Mouse (Mus musculus) Patski (cell line): ENCODE data around the gene Rab42. TPM values are rescaled to one million over a fixed set of nuclear protein-coding genes. Genes with fewer than 3 reads are reported as not detected.

Experiments used
- ATAC-seq: fragments of 100-300 bp; one replicate; pipeline ENCODE4 v1.8.0; 2021
- CTCF ChIA-PET: fragments of 350-600 bp; sonication (Branson Sonifier 250); formaldehyde crosslinking; loops from one replicate; lab custom pipeline; 2022; ENCODE audit warnings: inconsistent platforms; lab: Charles Lee
- POLR2A ChIA-PET: fragments of 350-600 bp; sonication (Branson Sonifier 250); formaldehyde crosslinking; loops from one replicate; lab custom pipeline; 2022; ENCODE audit warnings: antibody characterized with exemption, inconsistent platforms; lab: Charles Lee
- DNase-seq: peaks from one replicate; pipeline ENCODE4 v3.0.0-alpha.2; 2011; ENCODE audit warnings: low read depth, low spot score
- H3K27me3 ChIP-seq: fragments of 371-371 bp; one replicate; pipeline ENCODE4 v1.5.1; 2021
- CTCF ChIP-seq: fragments of 100-300 bp; IDR thresholded peaks from one replicate; pipeline ENCODE4 v1.5.1; 2021
- in situ Hi-C: fragments of 300-500 bp; cut with MboI; formaldehyde crosslinking; loops from 3 replicates; pipeline ENCODE4 v1.11.1; 2018; ENCODE audit warnings: low pct_unique_long_range_greater_than_20kb, mixed read lengths
- polyA plus RNA-seq: library from polyadenylated mRNA; unstranded; gene quantifications from one replicate; pipeline ENCODE4 v1.2.3, GENCODE M21; 2021

Rab42 gene
- polyA plus RNA-seq, 1 experiment from 2014 or later = not detected

GRCm38 (mm10) chr4:132275949-132276348 is 27.2 kb downstream of the Rab42 start:
- in situ Hi-C loops = no loop called here
- POLR2A ChIA-PET = no interaction called here

DNA sequence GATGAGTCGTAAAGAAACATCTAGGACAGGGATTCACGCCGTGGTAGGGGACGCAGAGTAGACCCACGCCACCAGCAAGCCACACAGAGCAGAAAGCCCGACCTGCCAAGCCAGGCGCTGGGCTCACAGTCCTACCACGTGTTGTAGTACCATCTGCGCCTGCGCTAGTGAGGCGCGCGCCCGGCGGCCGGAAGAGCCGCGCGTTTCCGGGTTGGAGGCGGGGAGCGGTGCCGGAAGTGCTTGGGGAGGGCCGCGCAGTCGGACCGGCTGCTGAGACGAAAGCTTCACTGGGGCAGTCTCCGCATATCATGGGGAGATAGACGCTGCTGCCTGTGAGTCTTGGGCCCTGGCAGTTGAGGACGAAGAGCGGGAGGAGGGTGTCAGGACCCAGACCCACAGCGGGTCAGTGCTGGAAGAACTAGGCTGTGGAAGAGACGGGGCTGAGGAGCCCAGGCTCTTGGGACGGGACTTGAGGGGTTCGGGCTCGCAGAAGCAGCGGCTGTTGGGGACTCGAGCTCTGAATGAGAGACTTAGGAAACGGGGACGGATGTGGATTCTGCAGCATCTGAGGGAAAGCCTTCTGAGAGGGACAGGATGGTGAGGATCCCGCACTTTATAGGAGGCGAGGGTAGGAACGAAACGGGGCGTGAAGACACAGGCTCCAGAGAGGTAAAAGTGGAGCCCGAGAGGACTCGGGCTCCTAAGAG is 28.9 kb downstream of the Rab42 start, which contains the start of gene Taf12:
Gene Taf12, plus strand, starts transcription at position 220 of the 707 bp plus-strand sequence.
- CTCF ChIA-PET = no interaction called here
- TF ChIP-seq CTCF = no peak
- DNase-seq (peak; percentile 48), ATAC-seq (peak; percentile 84)
- in situ Hi-C loops = no loop called here
- H3K27me3 ChIP-seq = no peaks in the 10 kb centered on the region
- POLR2A ChIA-PET = interaction anchor here (0.6 to 1.7 kb wide), 5 partner anchors 17 to 240 kb away, joined by 3 to 4 read pairs (median 4); no protein-coding TSS in a partner anchor

More at GRCm38 (mm10) chr4:132275949-132276348, 27.2 kb downstream of the Rab42 start:
- no peak for TF ChIP-seq CTCF
- H3K27me3 ChIP-seq = no peaks in the 10 kb centered on the region
- ATAC-seq = no peak
- DNase-seq = no peak
- CTCF ChIA-PET = no interaction called here

GRCm38 (mm10) chr4:132273166-132273565 is 30.0 kb downstream of the Rab42 start:
- no peak for TF ChIP-seq CTCF
- POLR2A ChIA-PET = interaction anchor here (0.7 to 1.7 kb wide), 3 partner anchors 36 to 72 kb away, joined by 3 to 5 read pairs (median 4); no protein-coding TSS in a partner anchor
- no peaks in the 10 kb centered on the region for H3K27me3 ChIP-seq
- ATAC-seq = no peak
- CTCF ChIA-PET = no interaction called here
- in situ Hi-C loops = no loop called here
- no peak for DNase-seq

GRCm38 (mm10) chr4:132269740-132270560 is 33.2 kb downstream of the Rab42 start:
- ChIA-PET CTCF (interaction anchor here (1.0 kb wide), 1 partner anchor 39 kb away, joined by 3 read pairs; no protein-coding TSS in a partner anchor), POLR2A (interaction anchor here (0.6 to 1.2 kb wide), 6 partner anchors 17 to 314 kb away, joined by 3 to 4 read pairs (median 3); no protein-coding TSS in a partner anchor)
- DNase-seq (peak; percentile 62), ATAC-seq (no peak)
- in situ Hi-C loops = loop anchor here (10.0 kb wide), 1 partner anchor 185 kb away; no protein-coding TSS in a partner anchor
- H3K27me3 ChIP-seq = no peaks in the 10 kb centered on the region
- TF ChIP-seq CTCF = no peak

DNA sequence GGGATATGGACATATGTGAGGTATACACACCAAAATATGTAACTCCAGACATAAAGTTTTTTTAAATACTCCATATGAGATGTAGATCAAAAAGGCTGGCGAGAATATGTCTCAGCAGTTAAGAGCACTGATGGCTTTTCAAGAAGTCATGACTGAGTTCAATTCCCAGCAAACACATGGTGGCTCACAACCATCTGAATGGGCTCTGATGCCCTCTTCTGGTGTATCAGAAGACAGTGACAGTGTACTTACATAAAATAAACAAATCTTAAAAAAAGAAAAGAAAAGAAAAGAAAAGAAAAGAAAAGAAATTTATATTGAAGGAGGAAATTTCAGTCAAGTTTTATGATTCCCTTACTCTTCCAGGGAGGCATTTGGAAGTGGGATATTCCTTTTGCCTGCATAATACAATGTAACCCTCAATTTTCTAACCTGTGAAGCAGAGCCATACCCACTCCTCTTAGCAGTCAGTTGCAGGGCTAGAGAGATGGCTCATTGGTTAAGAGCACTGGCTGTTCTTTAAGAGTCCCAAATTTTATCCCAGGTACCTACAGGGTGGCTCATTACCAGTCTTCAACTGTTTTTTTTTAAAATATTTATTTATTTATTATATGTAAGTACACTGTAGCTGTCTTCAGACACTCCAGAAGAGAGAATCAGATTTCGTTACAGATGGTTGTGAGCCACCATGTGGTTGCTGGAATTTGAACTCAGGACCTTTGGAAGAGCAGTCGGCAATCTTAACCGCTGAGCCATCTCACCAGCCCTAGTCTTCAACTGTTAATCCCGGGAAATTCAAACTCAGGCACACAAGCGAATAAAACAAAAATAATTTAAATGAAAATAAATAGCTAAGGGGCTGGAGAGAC is 34.1 kb downstream of the Rab42 start:
- ChIA-PET POLR2A (interaction anchor here (0.6 to 1.2 kb wide), 3 partner anchors 18 to 245 kb away, joined by 3 to 4 read pairs (median 3); no protein-coding TSS in a partner anchor), CTCF (interaction anchor here (1.0 kb wide), 1 partner anchor 40 kb away, joined by 3 read pairs; no protein-coding TSS in a partner anchor)
- ATAC-seq (no peak), DNase-seq (no peak)
- peak; percentile 53 for TF ChIP-seq CTCF
- in situ Hi-C loops = loop anchor here (10.0 kb wide), 1 partner anchor 184 kb away; no protein-coding TSS in a partner anchor
- H3K27me3 ChIP-seq = no peaks in the 10 kb centered on the region

GRCm38 (mm10) chr4:132266835-132267349 is 36.3 kb downstream of the Rab42 start:
- TF ChIP-seq CTCF = no peak
- in situ Hi-C loops = loop anchor here (10.0 kb wide), 1 partner anchor 182 kb away; no protein-coding TSS in a partner anchor
- H3K27me3 ChIP-seq = no peaks in the 10 kb centered on the region
- no peak for ATAC-seq
- CTCF ChIA-PET = interaction anchor here (1.3 kb wide), 1 partner anchor 89 kb away, joined by 4 read pairs; no protein-coding TSS in a partner anchor
- no peak for DNase-seq
- POLR2A ChIA-PET = interaction anchor here (0.6 kb wide), 1 partner anchor 53 kb away, joined by 3 read pairs; no protein-coding TSS in a partner anchor

GRCm38 (mm10) chr4:132263313-132263712 is 39.9 kb downstream of the Rab42 start:
- ATAC-seq (no peak), DNase-seq (no peak)
- CTCF ChIA-PET = interaction anchor here (1.1 kb wide), 1 partner anchor 84 kb away, joined by 4 read pairs; no protein-coding TSS in a partner anchor
- no peaks in the 10 kb centered on the region for H3K27me3 ChIP-seq
- TF ChIP-seq CTCF = no peak
- POLR2A ChIA-PET = no interaction called here
- in situ Hi-C loops = loop anchor here (10.0 kb wide), 1 partner anchor 179 kb away; no protein-coding TSS in a partner anchor

DNA sequence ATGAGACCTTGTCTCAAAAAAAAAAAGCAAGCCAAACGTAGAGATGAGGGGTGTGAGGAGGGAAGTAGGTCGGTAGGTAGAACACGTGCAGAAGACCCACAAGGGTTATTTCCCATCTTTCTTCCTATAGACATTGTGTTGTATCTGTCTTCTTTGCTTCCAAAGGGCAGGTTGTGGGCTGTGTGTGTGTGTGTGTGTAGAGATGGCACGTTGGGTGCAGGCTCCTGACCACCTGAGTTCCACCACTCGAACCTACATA is 40.9 kb downstream of the Rab42 start:
- ChIA-PET CTCF (no interaction called here), POLR2A (interaction anchor here (0.7 kb wide), 1 partner anchor 88 kb away, joined by 3 read pairs; no protein-coding TSS in a partner anchor)
- no peak for ATAC-seq
- TF ChIP-seq CTCF = no peak
- H3K27me3 ChIP-seq = no peaks in the 10 kb centered on the region
- in situ Hi-C loops = loop anchor here (10.0 kb wide), 1 partner anchor 177 kb away; no protein-coding TSS in a partner anchor
- no peak for DNase-seq
